Mouse (Mus musculus) embryo, embryonic 11.5 days (tissue): ENCODE measurements around the gene Zfp786.
A peak's percentile ranks its signal among the peaks of the same experiment; 100 is the strongest.
"Not testable (repeated sequence)": the region's sequence is repeated elsewhere in the genome, so short reads cannot be mapped to it uniquely, and the experiment has no call there.

Experiments
- DNase-seq: peaks from one replicate; pipeline ENCODE4 v3.0.0-alpha.2; 2012; ENCODE audit warnings: low read depth, low spot score

Gene Zfp786

DNA sequence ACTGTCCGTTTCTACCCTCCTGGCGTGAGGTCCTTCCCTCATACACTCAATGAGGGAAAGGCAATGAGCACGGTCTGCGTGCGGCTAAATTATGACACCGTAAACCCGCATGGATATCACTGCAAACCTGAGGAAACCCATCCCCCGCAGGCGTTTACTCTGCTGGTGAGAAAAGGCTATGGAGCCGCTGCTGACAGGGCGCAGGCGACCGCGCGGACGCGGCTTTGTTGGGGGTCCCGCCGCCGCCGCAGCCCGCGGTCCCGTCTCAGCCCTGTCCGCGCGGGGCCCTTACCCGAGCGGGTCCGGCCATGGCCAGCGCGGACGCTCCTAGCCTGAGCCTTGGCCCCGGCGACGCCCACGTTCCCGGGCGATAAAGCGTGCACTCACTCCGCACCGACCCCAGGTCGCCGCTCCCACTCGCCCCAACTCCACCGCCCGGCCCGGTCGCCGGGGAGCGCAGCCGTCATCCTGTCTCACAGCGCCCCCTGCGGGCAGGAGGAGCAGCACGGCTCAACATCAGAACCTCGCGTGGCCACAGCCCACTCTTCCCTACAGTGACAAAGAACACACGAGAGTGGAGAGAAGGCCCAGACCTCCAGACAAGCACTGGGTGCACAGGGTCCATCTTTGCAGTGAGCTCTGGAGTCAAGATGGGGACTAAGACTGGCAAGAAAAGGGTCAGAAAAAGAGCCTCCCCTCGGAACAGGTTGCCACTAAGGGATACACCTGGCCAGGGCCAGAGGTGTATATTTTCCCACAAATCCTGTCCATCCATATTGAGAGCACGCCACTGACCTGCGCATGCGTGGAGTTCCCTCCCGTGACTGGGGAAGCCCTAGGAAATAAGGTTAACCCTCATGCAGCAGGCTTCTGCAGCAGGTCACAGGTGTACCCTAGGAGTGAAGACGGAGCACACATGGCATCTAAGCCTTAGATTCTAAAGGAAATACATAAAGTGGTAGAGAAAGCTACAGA is at the start of gene Zfp786:
Zfp786 (minus strand) TSS at position 764 of the 975 bp plus-strand sequence.
- peak; percentile 84 for DNase-seq

DNA sequence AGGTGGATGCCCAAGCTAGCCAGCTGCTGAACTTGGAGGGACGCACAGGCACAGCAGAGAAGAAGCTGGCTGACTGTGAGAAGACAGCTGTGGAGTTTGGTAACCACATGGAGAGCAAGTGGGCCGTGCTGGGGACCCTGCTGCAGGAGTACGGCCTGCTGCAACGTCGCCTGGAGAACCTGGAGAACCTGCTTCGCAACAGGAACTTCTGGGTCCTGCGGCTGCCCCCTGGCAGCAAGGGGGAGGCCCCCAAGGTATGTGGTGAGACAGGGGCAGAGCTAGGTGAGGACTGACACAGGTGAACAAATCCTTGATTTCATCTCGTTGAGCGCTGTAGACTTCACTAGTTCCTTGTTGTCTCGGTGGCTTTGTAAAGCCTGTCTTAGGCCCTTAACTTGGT is 49.5 kb upstream of the Zfp786 start:
- DNase-seq = no peak

DNA sequence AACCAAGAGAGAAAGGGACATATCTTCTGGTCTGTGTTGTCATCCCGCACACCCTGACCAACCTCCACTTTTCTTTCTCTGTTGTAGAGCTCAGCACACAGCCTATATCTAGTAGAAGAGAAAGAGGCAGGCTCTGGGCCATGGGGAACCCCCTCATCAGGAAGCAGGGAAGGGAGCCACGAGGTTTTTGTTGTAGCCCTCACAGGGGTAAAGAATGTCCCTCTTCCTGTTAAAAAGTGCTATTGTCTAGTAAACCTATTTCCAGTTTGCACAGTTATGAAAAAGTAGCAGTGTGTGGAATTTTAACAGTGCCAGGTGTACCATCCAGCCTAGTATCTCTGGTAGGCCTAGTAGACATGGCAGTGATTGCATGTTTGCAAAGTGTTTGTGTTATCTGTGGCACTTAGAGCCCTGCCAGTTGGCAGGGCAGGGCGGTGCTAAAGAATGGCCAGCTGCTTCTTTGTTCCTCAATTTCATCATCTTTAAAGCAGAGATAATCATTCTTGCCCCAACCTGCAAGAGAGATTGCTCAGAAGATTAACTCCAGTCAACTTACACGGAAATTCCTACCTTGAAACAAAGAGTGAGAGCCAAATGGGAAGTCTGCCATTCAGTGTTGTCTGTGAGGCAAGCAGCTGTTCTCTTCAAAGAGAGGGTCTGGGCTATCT is 48.5 kb upstream of the Zfp786 start:
- no peak for DNase-seq

DNA sequence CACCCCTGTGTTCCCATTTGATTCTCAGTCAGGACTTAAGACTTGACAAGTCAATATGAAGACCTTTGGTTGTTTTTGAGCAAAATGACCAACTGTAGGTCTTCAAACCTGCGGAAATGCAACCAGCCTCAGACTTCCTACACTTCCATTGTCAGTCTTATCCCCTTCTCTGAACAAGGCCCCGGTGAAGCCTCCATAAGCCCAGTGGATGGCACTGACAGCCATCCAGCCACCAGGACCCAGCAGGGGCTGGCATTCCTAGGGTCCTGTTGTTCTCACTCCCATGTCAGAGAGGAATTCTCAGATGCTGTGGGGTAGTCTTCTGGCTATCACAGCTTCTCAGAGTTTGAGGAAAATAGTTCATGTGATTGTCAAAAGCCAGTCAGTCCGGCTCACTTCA is 47.9 kb upstream of the Zfp786 start:
- no peak for DNase-seq

DNA sequence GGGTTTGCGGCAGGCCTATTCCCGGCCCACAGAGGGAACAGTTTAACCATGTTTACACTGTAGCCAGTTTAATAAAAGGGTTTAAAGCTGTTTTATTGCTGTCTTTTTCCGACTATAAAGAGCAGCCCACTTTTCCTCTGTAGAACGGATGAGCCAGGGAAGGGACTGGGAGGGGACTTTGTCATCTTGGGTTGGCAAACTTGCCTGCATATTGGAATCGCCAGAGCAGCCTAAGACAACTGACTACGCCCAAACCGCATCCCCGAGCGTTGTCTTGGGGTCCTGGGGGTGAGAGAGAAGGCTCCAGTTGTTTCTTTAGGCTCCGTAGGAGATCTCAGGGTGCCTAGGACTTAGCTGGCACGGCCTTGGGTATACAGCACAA is 47.5 kb upstream of the Zfp786 start:
- DNase-seq = peak; percentile 5

DNA sequence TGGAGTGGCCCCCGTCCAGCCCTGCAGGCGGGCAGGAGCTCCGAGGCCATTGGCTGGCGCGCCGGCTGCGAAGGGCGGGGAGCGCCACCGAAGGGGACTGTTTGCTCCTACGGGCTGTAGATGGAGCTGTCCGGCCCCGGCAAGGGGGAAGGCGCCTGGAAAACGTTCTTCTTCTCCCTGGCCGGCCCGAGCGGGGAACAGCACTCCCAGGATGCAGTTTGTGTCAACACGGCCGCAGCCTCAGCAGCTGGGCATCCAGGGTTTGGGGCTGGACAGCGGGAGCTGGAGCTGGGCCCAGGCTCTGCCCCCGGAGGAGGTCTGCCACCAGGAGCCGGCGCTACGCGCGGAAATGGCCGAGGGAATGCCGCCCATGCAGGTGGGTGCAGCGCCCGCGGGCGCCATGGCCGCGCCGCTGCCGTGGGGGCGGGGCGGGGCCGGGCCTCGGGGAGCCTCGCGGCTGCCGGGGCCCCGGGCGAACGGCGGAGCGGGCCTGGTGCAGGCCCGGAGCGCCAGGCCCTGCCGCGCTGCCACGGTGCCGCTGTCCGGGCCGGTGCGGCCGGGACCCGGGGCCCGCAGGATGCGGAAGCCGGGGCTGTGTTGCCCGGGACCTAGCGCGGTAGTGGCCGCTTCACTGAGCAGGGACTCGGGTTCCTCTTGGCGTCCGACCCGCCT is 46.9 kb upstream of the Zfp786 start:
- DNase-seq = peak; percentile 78

DNA sequence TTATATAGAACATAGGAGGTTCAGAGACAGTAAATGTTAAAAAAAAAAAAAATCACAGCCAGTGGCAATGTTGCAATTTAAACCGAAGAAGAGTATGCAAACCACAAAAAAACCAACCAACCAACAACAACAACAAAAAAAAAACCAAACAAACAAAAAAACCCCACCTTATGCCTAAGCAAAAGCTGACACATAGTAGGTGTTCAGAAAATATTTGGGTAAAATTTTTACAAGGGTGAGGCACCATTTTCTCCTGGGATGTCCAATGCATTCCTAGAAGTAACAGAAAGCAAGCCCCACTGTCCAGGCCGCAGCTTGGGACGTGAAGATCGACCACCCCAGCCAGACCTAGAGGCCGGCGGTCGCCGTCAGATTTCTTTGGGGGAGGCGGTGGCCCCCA is 46.4 kb upstream of the Zfp786 start, which contains the start of gene Zfp282:
Zfp282 (plus strand) TSS at position 147 of the 400 bp plus-strand sequence.
- DNase-seq = no peak

DNA sequence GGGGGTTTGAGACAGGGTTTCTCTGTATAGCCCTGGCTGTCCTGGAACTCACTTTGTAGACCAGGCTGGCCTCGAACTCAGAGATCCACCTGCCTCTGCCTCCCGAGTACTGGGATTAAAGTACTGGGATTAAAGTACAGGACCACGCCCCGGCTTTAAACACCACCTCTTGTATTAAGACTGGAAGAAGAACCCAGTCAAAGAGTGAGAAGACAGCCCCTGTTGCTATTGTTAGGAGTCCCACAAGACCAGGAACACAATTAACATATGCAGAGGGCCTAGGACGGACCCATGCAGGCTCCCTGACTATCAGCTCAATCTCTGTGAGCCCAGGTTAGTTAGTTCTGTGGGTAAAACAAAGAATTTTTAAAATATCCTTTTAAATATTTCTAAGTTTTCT is 41.6 kb upstream of the Zfp786 start:
- DNase-seq = no peak

DNA sequence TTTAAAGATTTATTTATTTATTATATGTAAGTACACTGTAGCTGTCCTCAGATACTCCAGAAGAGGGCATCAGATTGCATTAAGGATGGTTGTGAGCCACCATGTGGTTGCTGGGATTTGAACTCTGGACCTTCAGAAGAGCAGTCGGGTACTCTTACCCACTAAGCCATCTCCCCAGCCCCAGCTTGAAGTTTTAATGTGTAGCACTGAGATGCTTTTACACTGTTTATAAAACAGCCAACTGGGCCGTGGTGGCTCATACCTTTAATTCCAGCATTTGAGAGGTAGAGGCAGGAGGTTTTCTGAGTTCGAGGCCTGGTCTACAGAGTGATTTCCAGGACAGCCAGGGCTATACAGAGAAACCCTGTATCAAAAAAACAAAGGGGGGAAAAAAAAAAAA is 27.1 kb upstream of the Zfp786 start:
- DNase-seq = not testable (repeated sequence)

DNA sequence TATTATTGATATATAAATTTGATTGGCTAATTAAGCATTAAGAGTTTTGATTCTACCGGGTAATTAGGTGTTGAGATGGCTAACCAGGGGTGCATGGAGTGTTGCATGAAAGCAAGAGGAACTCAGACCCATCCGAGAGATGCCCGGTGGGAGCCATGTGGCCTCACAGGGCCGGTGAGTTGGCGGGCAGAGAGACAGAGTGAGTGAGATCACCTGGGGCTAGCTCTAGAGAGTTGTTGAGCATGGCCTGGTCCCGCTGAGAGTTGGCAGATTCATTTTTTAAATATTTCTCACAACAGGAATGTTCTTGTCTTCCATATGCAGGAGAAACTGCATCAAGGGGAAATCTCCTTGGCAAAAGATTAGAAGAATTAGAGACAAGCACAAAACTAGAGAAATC is 26.6 kb upstream of the Zfp786 start:
- DNase-seq = no peak

DNA sequence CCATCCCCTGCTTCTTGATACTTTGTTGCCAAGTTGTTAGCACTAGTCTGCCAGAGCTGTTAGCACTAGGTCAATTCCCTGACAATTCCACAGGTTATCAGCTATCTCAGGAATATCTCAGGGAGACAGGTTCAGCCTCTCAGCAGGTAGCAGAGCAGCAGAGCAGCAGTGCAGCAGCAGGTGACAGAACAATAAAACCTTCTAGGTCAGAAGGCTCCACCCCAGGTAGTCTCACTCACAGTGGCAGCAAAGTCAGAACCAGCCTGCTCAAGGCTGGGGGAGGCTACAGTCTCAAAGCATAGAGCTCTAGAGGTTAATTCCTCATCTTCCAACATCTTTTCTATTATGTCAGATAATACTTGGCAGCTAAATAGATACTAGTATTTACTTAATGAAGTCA is 15.1 kb upstream of the Zfp786 start:
- no peak for DNase-seq

DNA sequence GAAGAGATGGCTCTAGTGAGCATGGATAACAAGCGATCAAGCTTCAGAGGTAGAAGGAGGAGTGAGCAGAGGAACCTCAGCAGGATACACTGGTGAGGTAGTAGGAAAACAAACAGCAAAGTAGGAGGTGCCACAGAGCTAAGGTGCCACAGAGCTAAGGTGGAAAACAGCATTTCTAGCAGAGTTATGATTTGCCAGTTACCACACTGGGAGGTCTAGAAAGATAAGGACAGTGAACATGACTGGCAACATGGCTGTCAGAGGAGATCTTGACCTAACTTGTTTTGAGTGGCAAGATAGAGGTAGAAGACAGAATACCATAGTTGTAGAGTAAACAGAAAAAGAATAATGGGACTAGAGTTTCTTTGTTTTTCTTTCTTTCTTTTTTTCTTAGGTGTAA is 11.7 kb upstream of the Zfp786 start:
- DNase-seq = no peak

DNA sequence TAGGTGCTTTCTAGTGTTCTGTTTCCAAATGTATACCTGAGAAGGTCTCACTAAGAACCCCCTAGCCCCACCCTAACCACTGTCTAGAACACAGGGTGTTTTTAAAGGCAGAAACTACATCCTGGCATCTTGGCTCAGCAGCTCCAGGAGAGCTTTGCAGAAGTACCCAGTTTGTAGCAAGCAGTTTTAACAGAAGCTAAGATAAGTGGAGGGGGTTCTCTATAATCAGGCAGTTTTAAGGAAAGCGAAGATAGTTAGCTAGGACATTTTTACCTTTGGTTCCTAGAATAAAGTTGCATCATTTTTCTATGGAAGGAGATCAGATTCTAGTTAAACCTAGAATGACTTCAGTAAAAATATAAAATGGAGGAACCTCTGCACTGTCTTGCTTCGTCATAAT is 11.2 kb upstream of the Zfp786 start:
- no peak for DNase-seq

DNA sequence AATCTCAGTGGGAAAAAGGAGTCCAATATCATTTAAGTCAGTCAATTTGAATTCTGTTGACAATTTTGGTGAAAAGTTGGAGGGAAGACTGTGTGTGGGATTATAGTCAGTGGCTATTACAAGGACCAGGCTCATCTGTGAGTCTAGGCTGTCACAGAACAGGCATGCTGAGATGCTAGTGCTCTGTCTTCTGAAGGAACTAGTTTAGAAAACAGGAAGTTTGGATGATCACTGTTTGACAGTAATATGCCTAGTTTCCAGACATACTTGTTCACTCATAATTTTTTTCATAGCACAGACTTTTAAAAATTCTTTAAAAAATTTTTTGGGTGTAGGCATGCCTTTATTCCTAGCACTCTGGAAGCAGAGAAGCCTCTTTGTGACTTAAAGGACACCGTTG is 10.4 kb upstream of the Zfp786 start:
- DNase-seq = no peak

DNA sequence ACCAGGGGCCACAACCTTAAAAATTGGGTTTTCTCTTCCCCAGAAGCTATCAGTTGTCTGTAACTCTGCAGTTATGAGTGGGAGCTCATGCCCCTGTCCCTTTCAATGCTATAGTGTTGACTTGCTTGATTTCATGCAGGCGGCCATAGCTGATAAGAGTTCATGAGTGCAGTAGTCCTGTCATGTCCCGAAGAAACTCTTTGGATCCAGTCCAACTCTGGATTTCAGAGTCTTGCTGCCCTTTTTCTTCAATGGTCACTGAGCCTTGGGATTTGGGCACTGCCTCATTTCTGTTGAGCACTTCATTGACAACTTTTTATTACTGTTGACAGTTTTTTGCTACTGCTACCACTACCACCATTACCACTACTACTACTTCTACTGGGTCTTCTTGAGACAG is 7.0 kb upstream of the Zfp786 start:
- no peak for DNase-seq

DNA sequence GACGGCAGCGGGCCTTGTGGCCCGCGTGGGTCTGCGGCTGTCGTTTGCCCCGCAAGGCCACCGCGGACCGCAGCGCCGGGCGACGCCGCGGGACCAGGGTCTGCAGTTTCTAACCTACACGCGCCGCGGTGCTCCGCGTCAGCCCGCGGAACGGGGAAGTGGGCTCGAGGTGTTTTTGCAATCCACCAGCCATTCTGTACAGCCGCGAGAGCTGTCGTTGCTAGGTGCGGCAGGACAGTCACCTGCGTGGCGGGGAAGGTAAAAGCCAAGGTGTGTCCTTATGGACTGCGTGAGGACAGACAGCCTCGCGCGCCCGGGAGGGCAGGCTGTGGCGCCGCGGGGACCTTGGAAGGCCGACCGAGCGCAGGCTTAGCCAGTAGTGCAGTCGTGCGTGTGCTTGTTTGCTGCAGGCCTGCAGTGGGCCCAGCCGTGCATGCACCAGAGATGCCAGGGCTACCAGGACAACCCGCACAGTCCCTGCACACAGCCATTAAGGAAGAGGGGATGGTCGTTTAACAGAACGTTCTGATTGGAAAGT is 5.4 kb upstream of the Zfp786 start:
- no peak for DNase-seq

DNA sequence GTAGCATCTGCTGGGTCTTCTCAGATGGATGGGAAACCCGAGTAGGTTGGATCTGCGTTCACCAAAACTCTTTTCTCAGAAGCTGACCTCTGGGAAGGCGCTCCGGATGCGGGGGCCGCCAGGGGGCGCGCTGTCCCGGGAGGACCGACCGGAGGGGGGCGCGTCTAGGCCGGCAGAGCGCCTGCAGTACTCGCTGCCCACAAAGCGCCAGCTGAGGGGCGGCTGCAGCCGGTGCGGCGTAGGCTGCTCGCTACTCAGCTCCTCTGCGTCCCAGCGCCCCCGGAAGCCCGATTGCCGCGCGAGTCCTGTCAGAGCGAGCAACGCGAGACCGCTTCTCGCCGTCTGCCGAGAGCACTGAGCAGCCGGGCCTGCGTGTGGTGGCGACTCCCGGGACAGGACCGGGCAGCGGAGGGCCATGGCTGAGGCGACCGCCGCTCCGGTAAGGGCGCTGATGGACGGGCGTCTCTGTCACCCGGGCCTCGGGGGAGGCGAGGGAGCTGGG is 4.9 kb upstream of the Zfp786 start, which contains the start of gene Zfp398:
Zfp398 (plus strand) TSS at position 180 of the 502 bp plus-strand sequence.
- DNase-seq = peak; percentile 90

DNA sequence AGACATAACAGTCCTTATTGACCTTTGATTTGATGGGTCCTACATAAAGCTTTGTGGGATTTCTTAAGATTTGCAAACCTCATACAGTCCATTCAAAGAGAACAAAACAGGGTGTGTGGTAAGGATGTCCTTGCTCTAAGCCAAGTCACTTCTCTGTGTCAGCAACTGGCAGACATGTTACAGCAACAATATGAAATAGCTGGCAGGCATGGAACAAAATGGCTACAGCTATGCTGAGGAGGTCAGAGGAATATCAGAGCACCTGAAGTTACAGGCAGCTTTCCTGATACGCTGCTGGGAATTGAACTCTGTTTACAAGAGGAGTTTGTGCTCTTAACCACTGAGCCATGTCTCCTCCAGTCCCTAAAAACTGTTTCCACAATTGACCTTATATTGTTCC is 1.6 kb upstream of the Zfp786 start:
- DNase-seq = no peak

DNA sequence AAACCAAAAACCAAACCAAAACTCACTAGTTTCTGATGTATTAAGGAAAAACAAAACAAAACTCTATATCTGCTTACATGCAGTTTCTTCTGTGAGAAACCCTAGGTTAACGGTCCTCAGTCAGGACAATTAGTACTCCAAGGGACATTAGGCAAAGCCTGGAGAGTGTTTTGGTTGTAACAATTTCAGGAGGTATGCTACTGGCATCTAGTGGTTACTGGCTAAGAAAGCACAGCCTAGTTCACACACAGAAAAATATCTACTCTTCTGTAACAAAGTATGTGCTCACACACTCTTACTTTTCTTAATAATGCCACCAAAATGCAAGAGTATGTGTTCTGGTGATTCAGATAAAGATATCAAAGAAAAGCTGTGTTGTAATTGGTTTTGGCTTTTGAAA is 1.7 kb downstream of the Zfp786 start:
- no peak for DNase-seq

DNA sequence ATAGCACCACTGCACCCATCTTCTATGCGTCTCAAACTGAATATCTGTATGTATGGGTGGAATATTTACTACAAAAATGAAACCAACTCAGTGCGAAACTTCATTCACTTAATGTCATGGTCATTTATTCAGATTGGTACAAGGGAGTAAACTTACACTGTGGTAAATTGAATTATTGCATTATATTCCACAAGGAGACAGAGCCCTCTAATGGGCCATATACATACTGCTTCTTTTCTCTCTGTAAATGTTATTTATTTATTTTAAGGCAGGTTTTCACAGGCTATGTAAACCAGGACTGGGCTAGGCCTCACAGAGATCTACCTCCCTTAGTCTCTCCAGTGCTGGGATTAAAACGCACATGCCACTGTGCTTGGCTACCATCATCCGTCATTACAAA is 3.2 kb downstream of the Zfp786 start:
- DNase-seq = no peak

DNA sequence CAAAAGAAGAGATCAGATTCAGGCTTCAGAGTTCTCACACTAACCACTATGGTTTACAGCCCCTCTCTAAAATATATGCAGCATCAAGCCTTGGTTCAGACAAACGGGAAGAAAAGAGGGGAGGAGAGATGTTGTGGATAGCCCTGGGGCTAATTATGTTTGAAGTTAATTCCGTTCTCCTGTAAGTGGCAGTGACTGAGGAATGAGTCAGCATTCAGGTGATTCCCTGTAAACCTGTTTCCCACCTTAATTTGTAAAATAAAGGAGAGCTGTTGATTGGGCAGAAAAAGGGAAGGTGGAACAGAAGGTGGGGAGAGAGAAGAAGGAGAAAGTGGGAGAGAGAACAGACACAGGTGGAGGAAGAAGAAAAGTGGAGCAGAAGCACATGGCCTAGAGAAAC is 6.4 kb downstream of the Zfp786 start:
- no peak for DNase-seq

DNA sequence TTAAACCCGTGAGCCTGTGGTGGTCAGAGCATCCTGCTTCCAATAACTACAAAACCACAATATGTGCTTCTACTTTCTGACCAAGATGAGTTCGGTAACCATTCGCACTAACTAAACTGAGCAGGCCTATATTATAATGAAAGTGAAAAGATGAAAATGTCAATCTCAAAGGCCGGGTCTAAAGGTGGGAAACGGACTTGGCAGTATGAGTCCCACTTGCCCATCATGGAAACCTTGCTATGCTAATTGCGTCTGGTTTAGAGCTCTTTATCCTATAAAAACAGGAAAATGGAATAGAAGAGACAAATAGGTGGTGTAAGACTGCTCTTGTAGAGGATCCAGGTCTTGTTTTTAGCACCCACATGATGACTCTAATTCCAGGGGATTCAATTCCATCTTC is 8.9 kb downstream of the Zfp786 start:
- no peak for DNase-seq
